Mouse (Mus musculus): Measurements from ENCODE around the gene Dtx3l.
"Not testable (repeated sequence)": the region's sequence is repeated elsewhere in the genome, so short reads cannot be mapped to it uniquely, and the experiment has no call there.

DNA sequence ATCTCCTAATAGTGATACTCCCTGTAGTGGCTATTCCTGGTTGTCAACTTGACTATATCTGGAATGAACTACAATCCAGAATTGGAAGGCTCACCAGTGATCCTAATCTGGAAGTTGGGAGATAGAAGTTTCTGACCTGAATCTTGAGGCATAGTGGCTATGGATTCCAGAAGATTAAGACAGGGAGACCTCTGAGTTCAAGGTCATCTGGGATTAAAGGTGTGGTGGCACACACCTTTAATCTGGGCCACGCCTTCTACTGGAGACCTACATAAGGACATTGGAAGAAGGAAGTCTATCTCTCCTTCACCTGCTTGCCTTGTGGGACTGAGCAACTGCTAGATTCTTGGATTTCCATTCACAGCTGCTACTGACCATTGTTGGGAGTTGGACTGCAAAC, 39.5 kb upstream of the Dtx3l start, which contains the start of gene Kpna1:
- not testable (repeated sequence) for TF ChIP-seq CTCF (conservative IDR thresholded peaks at IDR 0.05; ENCODE audit: low read length); NANOG (IDR thresholded peaks at IDR 0.05; ENCODE audit: borderline replicate concordance, low read length); POU5F1 (IDR thresholded peaks at IDR 0.05; ENCODE audit: borderline replicate concordance, low read length)
